Mouse (Mus musculus): ENCODE results near the gene Eva1c.
"Not testable (repeated sequence)": the region's sequence is repeated elsewhere in the genome, so short reads cannot be mapped to it uniquely, and the experiment has no call there.

DNA sequence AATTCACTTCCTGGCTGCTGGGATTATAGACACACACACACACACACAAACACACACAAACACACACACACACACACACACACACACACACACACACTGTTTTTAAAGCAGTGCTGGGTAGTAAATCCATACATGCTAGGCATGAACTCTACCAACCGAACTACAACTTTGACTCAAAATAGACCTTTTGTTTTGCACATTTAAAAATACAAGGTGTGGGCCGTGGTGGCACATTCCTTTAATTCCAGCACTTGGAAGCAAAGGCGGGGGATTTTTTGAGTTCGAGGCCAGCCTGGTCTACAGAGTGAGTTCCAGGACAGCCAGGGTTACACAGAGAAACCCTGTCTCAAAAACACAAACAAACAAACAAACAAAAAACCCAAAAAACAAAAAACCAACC lies 2.5 kb upstream of the Eva1c start:
- TF ChIP-seq CTCF, POLR2A (IDR thresholded peaks at IDR 0.05; ENCODE audit: extremely low read depth, insufficient read depth, low read length): not testable (repeated sequence)

Measured in cortical plate, adult 2 months (tissue).